Mouse (Mus musculus) thymus, postnatal 25 days (tissue): ENCODE results near the gene Igf2r.

Experiments used
- DNase-seq: peaks from one replicate; pipeline ENCODE4 v3.0.0; 2022

Igf2r gene

DNA sequence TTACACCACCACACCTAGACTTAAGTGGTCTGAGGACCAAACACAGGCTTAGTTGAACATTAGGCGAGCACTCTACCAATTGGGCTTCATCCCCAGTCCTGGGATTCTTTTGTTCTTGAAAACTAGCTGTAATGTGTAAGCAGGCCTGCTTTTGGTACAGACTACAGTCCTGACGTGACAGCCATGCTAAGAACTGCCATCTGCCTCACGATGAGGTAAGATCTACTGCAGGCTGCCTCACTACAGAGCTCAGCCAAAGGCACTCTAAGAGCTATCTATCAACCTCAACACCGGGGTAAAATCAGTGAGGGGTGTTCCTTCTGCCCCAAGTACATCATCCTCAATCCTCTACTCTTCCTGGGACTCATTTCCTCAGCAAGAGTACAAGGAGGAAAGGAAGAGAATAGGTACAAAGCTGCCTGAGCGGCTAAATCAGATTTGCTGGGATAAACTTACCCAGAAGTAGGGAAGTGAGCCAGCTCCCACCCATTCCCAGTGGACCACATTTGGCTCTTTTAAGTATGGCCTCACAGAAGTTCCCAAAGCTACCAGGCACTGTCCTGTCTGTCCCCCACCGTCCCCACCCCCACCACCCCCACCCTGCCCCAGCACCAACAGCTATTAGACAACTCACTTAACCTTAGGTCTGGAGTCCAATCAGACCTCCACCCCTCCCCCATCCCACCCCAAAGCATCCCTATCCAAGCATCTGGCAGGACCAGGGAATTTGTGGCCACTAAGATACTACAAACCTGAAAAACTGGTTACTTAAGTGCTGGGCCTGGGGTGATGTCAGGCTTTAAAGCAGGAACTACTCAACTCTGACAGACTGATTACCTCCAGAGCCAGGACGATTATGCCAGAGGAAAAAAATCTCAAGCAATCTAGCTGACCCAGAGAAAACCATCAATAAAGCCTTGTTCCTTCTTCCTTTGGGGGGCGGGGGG is 19.8 kb downstream of the Igf2r start:
- DNase-seq, result no peak

DNA sequence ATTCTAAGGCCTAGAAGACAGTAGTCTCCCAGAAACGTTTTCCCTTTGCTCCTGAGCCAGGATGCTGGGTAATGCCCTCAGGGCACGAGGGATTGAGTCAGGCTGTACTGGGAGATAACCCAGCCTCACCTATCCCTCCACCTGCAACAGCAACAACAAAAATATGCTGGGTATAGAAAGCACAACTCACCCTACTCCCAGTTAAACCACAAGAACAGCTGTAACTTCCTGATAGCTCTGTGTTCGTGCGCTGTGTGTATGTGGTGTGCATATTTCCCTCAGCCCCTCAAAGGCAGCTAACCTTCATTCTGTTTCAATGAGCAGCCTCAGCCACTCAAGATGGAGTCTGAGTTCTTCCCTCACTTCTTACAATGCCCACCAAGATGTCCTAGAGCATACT is 23.7 kb downstream of the Igf2r start:
- DNase-seq, result peak; percentile 67

DNA sequence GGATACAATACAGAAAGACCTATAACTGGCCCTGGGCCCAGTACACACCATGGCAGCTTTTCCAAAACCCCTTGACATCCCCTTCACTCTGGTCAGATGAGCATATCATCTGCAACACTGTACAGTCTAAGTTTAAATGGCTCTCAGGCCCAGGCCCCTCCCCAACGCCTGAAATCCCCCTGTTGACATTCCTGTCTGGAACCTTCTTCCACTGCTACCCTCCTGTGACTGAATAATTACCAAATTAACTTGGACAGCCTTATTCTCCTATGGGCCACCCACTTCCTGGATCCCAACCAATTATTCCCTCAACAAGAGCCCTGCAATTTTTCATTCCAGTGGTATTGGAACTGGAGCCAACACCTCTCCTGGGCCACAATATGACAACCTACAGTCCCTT is 25.4 kb downstream of the Igf2r start:
- no peak for DNase-seq

DNA sequence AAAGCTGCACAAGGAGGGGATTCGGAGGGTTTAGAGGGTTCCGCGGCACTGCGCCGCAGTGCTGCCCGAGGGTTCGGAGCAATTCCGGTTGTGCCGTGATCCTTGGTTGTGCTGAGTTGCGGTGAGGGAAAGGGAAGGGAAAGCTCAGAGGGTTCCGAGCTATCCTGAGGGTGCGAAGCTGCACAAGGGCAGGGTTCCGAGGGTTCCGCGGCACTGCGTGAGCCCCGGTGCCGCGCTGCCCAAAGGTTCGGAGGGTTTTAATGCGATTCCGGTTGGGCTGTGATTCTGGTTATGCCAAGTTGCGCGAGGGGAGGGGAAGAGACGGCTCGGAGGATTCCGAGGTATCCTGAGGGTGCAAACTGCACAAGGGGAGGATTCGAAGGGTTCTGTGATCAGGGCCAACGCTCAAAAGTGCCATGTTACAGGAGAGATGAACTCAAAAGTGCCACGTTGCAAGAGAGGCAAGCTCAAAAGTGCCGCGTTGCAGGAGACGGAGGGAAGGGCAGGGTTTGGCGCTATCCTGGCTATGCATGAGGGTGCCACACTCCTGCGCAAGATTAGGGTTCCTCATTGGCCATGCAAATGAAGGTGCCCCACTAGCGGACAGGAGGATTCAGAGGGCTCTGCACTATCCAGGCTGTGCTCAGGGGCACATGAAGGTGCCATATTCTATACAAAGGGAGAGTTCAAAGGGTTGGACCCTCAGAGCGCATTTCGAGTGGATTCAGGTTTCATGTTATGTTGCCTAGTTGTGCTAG is 27.1 kb downstream of the Igf2r start:
- DNase-seq, result peak; percentile 32

DNA sequence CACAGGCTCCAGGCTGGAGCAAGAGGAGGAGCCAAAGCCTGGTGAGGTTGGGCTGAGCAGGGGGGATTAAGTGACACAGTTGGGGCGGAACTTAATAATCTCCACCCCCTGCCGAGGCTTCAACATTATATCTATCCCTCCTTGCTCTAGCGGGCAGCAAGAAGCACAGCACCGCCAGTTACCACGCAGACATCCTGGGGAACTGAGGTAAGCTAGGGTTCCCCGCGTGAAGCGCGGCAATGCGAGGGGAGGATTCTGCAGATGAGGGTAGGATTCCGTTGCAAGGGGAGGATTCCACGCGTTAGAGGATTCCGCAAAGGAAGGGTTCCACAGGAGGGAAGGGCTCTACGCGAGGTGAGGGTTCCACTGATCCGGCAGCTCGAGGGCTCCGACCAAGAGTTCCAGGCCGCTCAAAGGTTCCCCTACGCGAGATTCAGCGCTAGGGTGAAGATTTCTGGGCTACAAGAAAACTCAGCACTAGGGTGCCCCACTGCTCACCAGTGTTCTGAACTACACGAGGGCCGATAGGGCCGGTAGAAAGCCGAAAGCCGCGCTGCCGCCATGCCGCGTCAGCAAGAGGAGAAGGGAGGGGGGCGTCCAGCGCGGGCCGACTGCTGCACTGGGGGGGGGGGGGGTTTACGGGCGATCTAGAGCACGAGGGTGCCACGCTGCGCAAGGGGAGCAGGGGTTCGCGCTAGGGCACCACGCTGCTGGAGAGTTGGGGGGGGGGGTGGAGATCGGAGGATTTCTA is 28.1 kb downstream of the Igf2r start:
- DNase-seq, result peak; percentile 69

DNA sequence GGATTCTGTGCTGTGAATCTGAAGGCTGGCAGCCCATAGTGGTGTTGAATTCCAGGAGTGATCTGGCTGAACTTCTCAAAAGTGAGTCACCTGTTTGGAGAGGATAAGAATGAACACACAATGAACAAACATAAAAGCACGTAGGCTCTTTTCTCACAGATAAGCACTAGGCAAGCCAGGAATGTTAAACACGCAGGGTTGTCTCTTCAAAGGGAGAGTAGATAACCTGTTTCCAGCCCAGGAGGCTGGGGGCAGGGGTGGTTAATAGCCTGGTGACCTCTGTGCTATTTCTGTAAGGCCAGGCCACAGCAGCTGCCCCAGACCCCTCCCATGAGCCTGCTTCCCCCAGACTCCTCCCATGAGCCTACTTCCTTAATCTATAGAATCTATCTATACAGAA is 29.1 kb downstream of the Igf2r start:
- DNase-seq, result no peak

DNA sequence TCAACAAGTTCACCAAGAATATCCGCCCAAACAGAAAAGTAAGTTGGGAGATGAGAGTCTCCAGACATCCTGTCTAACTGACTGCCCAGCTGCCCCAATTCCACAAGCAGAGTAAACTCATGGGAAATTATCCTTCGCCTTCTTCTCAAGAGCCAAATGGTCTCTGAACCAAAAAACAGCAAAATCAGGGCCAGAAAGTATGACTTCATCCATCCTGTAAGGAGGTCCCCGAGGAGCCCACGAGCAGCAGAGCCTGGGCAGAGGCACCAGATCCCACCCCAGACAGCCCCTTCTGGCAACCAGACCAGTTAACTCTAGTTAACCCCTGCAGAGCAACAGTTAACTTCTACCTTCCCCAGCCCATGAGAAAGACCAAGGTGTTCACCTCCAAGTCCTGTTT is 29.9 kb downstream of the Igf2r start:
- no peak for DNase-seq

DNA sequence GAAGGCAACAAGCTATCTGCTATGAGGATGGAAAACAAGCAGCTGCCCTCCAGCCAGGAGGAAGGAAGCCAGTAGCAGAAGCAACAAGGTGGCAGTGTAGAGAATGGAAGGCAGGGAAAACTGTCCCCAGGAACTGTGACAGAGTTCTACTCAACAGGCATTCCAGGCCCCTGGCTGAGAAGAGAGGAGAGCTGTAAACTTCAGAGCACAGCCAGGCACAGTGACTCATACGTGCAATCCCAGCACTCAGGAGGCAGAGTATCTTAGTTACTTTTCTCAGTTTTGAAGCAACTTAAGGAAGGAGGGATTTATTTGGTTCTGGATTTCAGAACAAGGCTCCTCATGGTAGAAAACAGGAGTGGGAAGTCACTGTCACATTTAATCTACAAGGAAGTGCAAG is 31.5 kb downstream of the Igf2r start:
- no peak for DNase-seq

DNA sequence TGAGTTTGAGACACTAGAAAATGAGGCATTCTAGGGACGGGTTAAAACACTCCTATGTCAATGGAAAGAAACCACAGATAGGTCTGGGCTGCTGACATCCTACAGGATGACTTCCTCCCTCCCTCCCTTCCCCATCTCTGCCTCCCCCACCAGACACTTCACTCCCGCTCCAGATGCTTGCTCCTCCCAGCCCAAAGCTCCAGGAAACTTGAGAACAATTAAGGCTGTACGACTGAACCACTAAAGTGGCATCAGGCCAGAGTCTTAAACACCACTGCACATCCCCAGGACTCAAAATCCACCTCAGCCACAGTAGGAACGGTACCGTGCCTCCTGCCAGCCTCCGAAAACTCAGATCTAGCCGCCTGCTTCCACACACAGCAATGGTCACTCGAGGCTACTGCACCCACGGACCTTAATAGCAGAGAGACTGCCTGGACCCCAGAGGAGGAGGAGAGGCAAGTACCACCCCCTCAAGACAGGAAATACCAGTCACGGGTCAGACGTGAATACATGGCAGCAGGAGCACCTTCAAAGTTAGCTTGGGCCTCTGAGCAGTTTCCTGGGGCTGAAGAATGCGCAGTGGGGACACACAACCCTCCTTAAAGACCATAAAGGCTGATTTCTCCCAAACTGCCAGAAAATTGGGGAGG is 35.1 kb downstream of the Igf2r start:
- no peak for DNase-seq

DNA sequence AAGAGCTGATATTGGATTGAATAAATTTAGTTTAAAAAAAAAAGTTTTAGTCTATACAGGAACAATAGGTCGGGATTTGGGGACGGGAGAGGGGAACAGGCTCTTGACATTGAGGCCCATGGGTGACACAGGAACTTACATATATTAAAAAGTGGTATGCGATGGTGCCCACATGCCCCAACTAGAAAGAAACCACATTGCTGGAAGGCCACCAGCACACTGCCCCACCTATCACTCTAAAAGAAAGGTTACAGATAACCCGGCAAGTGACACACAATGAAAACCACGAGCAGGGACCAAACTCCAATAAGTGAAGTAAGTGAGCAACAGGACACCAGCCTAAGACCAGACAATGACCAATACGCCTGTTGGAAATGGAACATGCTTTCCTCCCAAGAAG is 36.3 kb downstream of the Igf2r start:
- no peak for DNase-seq

DNA sequence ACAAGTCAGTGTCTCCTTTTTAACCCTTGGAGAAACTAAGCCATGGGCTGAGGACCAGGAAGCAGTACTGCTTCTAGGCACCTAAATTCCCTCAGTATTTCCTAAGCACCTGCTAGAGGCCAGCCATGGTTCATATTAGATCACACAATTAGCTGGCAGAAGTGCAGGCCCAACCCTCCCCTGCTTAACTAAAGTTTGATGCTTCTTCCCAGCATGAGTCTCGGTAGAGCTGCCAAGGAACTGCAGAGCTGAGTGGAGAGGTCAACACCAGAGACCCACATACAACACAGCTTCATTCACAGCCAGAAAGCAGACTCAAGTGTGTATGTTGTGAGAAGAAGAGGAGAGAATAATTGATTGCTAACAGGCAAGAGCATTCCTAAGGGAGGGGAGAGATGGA is 40.9 kb downstream of the Igf2r start:
- no peak for DNase-seq

DNA sequence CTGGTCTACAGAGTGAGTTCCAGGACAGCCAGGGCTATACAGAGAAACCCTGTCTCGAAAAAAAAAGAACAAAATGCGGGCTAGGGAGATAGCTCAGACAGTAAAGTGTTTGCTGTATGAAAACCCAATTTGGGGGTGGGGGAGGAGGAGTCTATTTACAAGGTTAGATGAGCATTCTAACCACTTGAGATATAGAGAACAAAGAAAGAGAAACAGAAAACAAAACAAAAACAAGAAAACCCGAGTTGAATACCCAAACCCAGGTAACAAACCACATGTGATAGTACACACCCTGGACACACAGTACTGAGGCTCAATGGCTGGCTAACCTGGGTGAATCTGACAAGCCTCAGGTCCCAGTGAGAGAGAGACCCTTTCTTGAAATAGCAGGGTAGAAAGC is 41.7 kb downstream of the Igf2r start:
- DNase-seq, result no peak

DNA sequence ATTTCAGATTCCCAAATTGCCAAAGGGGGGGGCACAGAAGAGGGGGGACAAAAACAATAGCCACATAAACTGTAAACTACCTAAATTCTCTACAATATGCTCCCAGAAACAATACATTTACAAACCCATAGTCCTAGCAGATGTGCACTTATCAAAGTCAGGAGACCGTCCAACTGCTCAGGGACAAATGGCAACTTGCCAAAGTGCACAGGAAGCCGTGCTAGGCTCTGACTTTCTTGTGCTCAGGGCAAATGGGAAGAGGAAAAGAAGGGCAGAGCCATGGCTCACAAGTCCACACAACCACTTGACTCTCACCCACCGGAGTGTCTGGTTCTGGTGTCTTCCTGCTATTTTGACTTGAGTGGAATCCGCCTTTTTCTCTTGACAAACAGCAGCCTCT is 43.6 kb downstream of the Igf2r start:
- no peak for DNase-seq

DNA sequence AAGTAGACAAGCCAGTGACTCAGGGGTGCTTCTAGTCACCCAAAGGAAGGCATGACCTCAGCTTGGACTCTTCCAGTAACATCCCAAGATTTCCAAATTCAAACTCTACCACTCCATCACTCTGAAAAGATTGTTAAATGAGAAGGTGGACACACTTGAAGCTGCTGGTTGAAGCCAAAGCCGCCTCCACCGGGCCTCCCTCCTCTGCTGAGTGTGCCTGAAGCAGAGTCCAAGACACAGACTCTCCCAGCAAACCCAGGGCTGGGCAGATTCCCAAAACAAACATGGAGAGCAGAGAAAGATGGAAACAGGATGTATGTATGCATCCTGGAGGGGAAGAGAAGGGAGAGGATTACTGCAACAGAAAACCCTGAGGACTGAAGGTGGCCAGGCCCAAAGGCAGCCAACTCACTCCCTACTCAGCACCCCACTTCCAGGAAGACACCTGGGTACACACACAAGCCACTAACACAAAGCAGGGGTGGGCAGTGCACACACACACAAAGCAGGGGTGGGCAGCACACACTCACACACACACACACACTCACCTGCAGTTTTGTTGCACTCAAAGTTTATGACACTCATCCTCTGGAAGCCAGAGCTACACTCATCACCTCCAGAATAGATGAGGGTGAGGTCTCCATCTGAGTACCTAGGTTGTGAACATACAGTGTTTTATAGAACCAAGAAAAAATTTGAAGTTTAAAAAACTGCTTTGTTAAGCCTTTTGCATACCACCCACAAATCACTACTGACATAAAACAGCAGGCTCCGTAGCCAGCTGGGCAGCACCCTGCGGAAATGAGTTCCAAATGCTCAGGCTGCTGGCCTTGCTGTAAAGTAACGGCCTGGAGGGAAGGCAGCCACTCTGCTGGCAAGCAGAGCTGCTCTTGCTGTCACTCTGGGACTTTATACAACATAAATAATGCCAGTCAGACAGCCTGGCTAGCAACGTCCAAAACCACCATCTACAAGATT is 44.4 kb downstream of the Igf2r start:
- no peak for DNase-seq

DNA sequence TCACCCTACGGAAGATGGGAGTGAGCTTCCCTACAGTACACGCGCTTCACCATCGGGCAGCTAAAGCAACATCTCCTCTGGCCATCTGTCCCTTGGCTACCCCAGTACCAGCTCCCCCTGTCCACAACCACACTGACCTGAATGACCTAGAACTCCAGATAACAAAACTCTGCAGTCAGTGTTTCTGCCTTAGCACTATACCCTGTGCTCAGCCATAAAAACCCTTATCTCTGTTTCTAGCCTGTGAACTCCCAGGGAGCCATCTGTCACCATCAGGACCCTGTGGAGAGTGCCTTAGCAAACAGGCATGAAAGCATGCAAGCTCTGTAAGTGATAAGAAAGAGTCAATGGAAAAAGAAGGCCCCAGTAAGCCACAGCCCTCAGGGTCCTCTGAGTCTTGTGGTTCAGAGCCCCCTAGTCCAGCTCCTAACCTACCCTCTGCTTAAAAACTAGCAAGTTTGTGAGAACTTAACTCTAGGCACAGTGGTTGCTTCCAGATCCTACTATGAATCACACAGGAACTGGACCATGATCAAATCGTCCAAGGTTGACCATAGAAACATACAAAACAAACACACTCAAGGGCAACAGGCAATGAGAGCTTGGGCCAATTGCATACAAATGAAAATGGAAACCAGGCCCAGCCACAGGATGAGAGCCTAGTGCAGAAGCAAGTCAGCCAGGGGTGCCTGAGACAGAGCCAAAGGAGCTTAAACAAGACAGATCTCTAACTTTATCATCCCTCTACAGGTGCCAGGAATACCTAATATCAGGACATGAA is 45.3 kb downstream of the Igf2r start:
- no peak for DNase-seq

DNA sequence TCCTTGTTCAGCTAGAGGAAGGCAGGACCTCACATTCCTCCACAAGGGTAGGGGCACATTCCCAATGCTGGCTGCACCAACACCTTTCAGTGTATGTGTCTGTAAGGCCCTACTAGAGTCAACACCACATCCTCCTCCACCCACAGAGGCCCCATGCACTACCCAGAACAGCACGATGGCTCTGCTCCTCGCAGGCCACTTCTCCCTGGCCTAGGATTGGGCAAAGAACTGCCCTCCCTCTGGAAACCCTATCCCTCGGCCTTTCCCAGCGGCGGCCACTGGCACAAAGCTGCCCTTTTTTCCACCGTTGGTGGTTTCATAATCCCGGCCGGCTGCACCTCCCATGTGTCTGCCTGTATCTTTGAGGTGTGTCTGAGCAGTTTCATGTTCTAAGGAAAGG is 46.8 kb downstream of the Igf2r start:
- DNase-seq, result no peak

DNA sequence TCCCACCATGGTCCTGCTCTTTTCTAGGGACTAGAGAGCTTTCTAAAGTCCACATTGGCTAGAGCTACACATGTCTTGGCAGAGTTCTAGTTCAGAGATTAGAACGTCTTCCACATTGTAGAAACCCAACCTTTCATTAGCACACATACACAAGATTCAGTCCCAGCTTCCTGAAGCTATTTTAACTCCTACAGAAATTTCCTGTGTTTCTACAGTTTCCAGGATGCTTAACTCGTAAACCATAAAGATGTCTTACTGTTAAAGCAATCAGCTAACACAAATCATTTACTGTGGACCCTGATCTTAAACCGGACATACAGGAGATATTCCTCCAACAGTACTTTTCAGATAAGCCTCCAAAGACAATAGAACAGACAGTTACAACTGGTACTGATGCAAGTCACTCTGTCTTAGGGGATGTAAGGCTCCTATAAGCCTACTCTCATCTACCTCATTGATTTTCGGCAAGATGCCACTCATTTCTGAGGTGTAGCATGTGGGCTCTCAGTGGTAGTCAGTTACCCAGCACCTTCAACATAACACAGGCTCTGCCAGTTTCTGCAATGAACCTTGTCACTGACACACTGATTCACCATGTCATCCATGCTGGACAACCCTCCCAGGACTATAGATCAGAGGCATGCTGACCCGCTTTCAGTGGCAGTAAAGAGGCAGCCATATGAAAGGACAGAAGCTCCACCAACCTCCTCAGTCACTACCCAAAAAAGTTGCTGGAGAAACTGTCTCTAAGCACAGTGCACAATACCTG is 48.2 kb downstream of the Igf2r start:
- no peak for DNase-seq

DNA sequence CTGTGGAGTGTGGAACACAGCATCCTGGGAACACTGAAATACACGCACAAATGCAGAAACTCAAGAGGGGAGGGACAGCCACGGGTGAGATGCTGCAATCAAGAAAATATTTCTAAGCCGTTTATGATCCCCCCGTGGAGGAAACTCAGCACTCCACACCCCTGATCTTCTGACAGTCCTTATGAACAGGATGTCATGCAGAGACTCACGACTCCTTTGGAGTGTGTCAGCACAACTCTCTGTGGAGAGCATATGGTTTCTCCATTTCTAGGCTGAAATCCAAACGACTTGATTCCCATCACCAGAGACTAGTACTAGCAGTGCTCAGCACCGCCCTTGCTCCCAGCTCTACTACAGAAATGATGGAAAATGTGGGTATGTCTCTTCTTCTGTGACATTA is 51.2 kb downstream of the Igf2r start:
- no peak for DNase-seq

DNA sequence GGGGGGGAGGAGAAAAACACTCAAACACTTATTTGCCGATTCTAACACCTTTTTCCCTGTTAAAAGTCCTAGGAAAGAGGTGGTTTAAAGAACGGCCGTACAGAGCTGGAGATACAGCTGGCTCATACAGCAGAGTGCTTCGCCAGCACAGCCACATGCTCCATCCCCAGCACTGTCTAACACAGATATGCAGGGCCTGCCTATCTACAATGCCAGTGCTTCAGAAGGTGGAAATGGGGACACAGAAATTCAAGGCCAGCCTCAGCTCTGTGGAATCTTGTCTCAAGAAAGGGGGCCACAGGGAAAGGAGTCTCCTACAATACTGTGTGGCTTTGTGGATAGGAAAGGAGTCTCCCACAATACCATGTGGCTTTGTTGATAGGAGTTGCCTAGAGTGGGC is 52.0 kb downstream of the Igf2r start:
- no peak for DNase-seq

DNA sequence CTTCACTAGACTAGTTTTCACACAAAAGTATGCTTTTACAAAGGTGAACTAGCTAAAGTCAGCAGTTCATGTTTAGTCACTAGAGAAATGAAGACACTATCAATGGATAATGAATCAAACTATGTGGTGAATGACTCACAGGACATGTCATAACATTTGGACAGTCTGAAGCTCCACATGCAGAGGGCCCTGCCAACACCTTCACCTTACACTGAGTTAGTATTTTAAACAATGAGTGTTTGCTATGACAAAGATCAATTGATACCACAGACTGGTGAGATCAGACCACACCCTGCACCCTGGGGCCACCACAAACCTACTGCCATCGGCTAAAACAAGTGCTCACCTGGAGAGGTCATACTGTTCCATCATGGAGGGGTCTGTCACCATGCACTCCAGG is 54.4 kb downstream of the Igf2r start:
- DNase-seq, result no peak
